Mouse (Mus musculus): ENCODE data around the gene Aldh1b1.
A peak's percentile ranks its signal among the peaks of the same experiment; 100 is the strongest.

The Aldh1b1 gene

DNA sequence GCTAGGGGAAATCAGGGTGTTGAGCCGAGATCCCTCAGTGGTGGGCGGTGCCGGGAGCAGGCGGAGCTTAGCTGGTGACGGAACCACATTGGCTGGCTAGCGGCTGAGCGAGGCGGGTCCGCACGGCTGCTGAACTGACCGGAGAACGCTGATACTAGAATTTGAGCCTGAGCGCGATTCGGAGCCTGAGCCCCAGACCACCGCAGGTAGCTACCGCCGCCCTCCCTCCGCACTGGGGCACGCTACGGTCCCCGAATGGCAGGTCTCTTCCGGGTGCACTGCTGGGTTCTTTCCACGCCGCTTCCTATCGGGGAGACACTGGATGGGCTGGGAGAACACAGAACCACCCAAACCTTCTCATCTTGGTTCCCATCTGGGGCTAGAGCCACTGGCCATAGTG, at the start of gene Aldh1b1:
Gene Aldh1b1, plus strand, starts transcription at position 59 of the 400 bp plus-strand sequence.
- DNase-seq (ENCODE audit: low spot score in 2 of 2) = peak; percentile 50 to 60

DNA sequence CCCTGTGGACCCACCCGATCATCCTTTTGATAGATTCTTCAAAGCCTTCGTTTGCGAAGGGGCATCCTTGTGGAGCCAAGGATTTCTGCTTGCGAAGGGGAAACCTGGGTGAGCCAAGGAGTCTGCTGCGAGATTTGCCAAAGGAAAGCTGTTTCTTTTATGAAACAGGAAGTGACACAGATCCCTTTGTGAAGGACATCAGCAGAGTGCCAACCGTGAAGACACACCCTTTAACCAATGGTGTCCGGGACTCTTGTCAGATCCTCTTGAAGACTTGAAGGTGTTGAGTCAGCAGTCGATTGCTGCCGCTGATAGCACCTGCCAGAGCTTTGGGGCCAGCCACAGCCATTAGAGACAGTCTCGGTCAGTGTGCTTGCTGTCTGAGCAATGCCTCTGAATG, 49.4 kb upstream of the Aldh1b1 start:
- DNase-seq (ENCODE audit: low spot score in 2 of 2) = no peak

DNA sequence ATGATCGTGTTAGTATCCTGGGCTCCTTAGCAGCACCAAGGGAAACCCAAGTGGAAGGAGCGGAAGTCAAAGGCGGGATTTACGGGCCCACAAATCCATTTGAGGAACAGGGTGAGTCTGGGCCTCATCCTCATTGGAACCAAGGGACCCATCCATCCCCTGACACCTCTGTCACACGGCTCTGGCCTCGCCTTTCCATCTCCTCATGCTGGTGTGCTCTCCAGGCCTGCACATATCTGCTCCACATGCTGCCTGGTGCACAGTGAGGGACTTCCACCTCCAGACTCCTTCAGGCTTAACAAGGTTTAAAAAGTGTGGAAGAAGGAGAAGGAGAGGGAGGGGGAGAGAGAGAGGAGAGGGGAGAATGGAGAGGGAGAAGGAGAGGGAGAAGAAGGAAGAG, 48.3 kb upstream of the Aldh1b1 start:
- DNase-seq (ENCODE audit: low spot score in 2 of 2) = no peak

DNA sequence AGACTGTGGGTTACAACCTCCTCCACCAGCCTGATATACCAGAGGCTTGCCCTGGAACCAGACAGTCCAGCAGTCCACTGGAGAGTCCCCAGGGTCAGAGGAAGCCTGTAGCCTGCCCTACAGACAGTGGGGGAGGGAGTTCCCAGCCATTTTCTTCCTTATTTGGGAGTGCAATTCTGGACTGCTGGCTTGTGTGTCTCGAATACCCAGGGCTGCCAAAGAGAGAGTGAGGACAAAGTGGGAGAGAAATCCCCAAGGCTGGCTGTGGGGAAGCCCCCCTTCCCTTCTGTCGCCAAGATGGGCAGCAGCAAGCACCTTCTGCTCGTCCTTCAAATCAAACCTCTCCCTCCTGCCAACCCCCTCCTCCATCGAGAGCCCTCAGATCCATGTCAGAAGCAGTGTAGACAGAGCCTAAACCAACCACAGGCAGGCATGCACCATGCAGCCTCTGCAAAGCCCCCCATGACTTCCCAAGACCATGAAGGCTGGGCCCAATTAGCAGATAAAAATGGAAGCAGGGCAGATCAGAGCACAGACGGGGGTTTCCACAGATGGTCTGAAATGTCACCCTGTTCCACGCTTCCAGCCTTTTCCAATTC, 45.5 kb upstream of the Aldh1b1 start:
- DNase-seq (ENCODE audit: low spot score in 2 of 2) = no peak

DNA sequence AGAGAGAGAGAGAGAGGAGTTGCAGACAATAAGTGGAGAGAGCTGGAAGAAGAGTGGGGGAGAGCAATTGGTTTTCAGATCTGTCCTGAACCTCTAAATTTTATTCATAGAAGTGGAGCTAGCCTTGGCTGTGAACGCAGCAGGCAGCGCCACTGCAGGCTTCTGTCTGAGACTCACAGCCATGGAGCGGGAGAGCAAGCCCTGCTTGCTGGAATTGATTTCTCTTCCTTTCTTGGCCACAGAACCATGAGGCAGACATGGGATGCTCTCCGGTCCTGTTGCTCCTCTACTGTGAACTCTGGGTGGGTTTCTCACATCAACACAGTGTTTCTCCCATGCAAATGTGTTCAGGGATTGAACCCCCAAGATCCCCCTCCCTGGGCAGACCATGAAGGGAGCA, 44.7 kb upstream of the Aldh1b1 start:
- no peak for DNase-seq (ENCODE audit: low spot score in 2 of 2)

DNA sequence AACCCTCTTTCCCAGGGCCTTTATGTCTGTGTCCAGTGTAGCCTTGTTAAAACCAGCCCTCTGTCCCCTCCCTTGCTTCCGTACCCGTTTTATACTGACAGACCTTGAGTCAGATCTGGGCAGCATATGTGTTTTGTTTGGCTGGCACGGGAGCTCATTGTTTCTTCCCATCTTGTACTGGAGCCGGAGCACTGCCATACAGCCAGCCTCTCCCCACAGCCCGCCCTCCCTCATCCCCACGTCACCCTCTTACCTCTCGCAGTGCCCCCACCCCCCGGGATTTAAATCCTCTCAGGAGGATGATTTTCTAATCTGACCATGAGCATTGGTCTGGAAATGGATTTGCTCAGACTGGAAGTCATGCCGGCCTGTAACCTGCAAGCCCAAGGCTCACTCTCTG, 43.7 kb upstream of the Aldh1b1 start:
- DNase-seq (ENCODE audit: low spot score in 2 of 2) = no peak

DNA sequence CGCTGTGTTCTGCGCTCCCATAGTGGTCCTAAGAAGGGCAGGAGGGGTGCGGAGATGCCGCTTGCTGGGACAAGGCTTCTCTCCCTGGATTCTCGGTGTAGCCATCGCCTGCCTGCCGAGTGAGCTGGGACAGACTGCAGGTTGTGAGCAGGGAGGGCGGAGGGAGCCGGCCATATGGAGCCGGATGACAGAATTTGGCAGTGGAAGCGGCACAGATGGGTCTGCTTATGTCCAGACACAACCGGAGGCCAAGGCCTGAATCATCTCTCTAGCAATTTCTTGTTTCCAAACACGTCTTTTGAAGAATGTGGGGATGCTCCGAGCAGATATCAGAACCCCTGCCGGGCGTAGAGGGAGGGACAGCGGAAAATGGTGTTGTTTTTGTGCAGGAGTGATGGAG, 42.9 kb upstream of the Aldh1b1 start:
- no peak for DNase-seq (ENCODE audit: low spot score in 2 of 2)

DNA sequence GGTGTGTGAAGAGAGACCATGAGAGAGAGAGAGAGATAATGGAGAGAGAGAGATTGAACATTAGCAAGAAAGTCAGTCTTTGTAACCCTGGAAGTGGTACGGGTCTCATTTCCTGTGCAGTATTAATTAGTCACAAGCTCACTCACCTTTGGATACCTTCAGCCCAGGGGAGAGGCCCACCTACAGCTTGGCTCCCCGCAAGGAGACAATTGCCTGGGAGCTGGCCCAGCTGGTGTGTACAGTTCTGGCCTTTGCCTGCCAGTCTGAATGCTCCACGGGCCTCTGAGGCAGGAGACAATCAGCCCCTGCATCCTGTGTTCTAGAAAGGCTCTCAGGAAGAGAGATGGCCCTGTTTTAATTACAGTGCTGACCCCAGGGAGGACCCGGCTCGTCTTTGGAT, 40.9 kb upstream of the Aldh1b1 start:
- DNase-seq (ENCODE audit: low spot score in 2 of 2) = no peak

DNA sequence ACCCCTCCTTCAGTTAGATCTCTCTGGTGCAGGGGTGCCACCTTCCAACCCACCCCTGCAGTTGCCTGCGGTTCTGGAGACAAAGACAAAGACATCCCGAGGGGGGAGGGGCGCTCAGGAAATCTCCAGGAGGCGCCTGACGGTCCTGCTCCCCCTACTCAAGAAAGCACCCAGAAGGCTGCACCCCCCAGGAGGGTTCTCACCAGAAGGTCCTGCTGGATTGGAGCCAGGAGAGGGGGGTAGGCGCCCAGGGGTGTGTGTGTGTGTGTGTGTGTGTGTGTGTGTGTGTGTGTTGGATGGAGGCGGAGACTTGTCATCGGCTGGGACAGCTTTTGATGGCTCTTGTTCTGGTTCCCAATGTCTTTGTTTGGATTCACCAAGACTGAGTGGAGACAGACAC, 39.4 kb upstream of the Aldh1b1 start:
- no peak for DNase-seq (ENCODE audit: low spot score in 2 of 2)

DNA sequence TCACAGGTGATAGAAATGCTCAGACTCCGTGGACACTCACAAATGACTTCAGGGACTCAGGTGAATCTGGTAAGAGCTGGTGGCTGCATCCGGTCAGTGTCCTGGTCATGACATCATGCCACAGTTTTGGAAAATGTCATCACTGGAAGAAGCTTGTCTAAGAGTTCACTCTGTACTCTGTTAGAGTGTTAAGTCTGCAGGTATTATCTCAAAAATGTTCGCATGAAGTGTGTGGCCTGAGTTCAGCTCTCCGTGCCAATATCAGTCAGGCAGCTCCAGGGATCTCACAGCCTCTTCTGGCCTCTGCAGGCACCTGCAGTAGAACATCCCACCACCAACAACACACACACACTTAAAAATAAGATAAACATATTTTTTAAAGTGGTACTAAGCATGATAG, 36.2 kb upstream of the Aldh1b1 start:
- no peak for DNase-seq (ENCODE audit: low spot score in 2 of 2)

DNA sequence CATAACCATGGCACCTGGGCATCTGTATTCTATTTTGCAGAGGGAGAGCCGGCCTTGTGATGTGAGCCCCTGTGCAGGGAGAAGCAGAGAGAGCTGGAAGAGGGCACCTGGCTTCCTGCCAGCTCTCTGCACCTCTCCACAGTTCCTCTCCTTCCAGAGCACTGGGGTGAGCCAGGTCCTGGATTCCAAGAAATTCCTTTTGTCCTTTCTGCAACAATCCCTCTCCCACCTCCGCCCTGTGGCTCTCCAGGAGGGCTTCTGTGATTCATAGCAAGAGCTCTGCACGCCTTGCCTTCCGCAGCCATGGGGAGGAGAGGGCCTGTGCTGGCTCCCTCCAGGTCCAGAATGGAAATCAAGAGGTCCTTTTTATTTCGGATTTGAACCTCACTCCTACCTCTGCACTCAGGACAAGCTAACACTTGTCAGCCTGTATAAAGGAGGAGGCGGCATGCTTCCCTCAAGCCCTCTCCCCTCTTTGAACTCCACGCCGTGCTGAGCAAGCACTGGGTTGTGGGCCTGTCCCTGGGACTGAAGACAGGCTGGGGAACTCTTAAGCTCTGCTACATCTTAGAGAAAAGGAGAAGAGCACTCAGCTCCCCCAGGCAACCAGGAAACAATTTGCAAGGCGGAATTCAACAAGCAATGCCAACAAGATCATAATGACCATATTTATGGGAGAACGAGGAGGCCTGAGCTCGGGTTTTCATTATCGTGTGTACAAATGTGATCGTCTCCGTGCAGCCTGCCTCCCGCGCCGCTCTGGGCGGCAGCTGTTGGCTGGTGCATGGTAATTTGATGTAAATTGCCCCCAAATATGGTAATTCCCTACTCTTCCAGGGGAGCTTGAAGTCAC, 35.3 kb upstream of the Aldh1b1 start:
- no peak for DNase-seq (ENCODE audit: low spot score in 2 of 2)

DNA sequence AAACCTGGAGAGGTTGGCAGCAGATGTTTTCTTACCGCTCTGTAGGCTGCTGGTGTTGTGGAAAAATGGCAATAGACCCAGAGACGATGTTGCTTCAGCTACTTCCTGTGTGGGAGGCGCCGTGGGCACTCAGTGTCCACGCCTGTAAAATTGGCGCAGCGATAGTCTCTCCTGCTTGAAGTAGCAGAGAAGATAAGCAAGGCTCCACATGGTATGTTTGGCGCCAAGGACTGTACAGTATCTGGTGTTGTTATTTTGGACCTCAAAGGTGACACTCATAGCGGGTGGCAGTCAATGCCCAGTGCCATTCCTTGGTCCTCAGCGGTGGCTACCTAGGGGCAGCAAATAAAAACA, 34.7 kb upstream of the Aldh1b1 start:
- DNase-seq (ENCODE audit: low spot score in 2 of 2) = no peak

DNA sequence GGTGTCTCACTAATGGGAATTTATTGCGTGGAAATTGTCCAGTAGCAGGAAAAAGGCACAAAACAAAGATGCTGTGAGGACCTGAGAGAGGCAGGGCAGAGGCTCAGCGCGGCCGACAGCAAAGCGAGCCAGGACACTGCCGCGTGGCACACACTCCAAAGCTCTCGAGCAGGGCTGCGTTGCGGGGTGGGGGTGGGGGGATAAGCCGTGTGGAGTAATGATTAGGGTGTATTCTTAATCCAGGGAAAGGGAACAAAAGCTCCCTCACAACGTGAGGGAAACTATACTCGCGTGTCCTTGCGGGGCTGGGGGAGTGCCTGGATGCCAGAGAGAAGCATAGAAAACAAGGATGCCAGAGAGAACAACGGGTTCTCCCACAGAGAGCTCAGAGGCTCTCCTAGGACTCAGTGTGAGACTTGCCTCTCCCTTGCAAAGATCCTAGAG, 33.7 kb upstream of the Aldh1b1 start:
- DNase-seq (ENCODE audit: low spot score in 2 of 2) = no peak

DNA sequence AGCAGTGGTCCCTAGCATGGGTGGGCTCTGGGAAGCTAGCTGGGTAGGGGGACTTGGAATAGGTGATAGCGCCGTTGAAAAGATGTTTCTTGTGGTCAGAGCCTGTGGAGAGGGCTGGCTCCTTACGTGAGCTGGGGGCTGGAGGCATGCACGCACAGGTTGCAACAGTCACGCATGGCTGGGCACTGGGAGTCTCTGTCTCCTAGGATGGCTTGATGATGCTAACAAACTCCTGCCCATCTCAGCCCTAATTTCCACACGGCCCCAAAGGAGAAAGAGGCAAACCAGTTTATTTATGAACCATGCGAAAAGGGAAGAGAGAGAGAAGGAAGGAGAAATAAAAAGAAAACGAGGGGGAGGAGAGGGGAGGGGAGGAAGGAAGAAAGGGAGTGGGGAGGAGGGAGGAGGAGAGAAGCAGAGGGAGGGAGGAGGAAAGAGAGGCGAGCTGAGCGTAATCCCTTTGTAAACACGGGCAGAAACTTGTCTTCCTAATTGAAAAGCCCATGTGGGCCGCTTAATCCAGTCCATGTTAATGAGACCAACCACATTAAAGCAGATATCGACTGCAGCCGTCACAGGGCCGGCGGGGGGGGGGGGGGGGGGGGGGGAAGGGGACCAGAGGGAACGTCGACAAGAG, 33.1 kb upstream of the Aldh1b1 start:
- DNase-seq (ENCODE audit: low spot score in 2 of 2) = no peak

DNA sequence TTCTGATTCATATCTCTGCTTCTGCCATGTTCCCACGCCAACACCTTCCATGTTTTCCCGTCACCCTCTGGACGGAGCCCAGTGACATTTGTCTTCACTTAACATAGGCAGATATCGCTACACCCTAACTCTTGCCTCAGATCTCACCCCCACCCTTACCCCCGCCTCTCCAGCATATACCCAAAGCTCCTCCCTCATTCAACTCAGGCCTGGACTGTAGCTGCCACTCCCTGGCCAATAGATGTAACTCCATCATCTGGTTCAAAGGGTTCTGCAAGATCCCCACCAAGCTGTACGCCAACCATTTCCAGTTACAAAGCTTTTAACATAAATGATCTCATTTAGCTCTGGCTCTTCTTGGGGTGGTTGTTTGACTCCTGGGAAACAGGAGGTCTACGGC, 32.0 kb upstream of the Aldh1b1 start:
- DNase-seq (ENCODE audit: low spot score in 2 of 2) = no peak

DNA sequence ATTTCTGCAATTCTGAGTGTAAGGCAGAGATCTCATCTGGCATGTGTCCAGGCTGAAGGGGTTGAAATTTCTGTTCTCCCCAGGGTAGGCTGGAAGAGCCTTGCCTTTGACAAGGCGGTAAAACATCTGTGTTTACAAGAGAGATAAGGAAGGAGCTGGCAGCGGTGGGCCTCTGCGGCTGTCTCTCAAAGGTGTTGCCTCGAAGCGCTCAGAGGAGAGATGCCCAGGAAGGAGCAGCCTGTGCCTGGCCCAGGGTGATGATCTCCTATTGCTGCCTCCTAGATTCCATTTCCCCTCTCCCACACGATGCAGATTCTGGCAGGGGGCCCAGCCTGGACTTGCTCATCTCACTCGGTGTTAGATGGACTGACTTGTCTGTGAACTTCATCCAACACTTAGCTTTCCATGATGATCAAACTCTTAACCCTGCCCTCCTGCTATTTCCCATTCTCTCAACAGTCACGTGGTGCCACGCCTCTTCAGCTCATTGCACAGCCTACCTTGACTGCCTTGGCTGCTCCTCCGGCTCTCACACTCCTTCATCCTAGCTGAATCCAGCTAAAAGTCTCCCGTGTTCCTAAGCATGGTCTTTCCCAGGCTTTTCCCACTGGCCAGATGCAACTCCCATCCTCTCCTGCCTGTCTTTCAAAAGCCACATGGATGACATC, 30.8 kb upstream of the Aldh1b1 start:
- DNase-seq (ENCODE audit: low spot score in 2 of 2) = no peak

DNA sequence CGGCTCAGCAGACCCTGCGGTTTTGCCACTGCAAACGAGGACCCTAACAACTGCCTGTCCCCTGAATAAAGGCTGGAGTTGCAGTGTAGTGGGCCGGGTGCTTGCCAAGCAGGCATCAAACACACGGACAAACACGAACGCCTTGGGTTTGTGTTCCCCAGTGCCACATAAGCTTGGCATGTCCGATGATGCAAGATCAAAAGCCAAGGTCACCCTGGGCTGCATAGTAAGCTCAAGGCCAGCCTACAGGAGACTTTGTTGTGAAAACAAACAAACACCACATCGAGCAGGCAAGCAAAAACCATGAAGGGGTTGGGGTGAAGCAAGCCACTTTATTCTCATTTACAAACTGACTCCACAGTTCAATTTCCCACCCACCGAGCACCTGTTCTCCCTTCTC, 29.7 kb upstream of the Aldh1b1 start:
- DNase-seq (ENCODE audit: low spot score in 2 of 2) = no peak

DNA sequence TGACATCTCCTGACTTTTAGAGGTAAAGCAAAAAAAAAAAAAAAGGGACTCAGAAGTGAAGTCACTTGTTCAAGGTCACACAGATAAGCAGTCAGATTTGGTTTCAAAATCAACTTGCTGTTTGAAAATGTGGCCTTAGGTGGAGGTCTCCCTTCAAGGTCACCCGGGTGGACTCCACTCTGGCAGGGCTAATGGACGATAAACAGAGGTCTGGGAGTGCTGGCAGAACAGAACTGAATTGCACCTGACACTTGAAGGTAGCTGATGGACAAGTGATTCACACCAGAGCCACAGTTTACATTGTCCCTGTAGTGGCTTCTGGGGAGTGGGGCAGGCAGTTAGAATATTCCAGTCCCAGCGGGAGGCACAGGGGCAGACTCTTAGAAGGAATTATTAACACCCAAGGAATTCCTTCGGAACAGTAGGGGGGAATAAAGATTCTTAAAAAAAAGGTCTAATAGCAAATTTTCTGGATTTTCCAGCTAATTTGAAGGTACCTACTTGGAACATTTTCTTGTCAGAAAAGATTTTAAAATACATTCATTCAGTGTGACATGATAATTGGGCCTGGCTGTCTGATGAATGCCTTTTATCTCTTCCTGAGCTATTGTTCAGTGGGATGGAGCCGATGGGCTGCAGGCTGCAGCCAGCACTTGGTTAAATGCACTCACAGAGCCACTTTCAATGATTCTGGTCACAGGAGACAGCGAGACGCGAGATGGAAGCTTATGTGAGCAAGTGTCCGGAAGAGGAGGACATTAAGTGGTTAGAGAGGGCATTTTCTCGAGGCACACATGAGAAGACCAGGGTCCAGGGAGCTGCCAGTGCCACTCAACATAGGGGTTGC, 28.8 kb upstream of the Aldh1b1 start:
- no peak for DNase-seq (ENCODE audit: low spot score in 2 of 2)

DNA sequence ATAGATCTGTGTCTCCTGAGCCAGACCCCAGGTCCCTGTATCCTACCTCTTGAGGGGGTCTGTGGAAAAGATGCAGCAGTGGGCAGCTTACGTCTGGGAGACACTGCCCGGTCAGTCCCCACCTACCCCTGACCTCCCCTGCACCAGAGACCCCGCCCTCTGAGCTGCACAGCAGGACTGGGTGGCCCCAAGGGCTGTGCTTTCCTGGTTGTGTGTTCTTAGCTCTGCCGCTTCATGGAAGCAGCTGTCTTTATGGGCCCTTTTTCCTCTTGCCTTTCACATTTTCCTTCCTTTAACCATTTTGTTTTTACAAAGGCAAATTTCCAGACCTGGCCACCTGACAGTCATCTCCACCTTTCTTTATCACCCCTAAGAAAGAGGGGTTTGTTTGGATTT, 28.2 kb upstream of the Aldh1b1 start:
- no peak for DNase-seq (ENCODE audit: low spot score in 2 of 2)

DNA sequence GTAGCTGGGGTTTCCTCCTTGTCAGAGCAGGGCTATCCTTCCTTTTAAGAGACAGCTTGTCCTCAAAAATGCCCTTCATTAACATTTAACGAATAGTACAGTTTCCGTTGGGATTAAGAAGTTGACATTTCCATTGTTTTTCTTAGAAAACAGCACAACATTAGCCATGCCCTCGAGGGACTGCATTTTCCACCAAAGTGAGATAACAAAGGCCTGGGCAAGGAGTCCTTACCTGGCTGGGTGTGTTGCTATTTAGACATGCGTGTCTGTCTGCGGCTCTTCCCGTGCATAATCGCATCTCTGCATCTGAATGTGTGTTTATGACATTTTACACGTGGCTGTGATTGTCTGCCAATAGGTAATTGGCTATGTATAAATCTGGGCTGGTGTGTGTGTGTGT, 27.6 kb upstream of the Aldh1b1 start:
- no peak for DNase-seq (ENCODE audit: low spot score in 2 of 2)

DNA sequence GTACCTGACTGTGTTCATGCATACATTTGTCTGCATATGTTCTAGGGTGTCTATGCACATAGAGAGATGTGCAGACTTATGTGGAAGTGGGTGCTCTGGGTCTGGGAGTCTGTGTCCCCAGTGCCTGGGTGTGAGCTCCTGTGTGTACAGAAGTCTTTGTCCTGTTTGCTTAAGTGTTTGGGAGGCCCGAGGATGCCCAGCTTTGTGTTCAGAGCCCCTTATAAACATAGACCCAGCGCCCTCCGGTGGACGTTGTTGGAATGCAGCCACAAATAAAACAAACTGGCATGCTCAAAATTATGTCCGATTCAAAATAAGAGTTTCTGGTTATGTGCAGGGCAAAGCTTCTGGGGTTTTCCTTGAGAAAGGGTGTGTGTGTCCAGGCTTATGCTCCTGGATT, 27.2 kb upstream of the Aldh1b1 start:
- DNase-seq (ENCODE audit: low spot score in 2 of 2) = no peak

DNA sequence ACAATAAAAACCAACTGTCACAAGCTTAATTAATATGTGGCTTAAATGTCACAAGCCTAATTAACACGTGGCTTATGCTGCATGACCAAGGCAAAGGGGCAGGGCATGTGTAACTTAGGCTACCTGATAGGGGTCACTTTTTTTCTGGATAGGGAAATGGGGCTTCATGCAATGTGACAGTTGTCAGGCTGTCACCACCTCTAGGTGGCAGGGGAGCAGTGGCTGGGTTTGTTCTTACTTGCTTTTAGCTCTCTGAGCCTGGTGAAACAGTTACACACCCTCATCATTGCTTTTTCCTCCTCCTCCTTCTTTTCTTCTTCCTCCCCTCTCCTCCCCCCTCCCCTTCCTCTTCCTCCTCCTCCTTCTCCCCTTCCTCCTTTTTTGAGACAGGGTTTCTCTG, 15.2 kb upstream of the Aldh1b1 start:
- DNase-seq (ENCODE audit: low spot score in 2 of 2) = no peak
